In the genomic region with DNA sequence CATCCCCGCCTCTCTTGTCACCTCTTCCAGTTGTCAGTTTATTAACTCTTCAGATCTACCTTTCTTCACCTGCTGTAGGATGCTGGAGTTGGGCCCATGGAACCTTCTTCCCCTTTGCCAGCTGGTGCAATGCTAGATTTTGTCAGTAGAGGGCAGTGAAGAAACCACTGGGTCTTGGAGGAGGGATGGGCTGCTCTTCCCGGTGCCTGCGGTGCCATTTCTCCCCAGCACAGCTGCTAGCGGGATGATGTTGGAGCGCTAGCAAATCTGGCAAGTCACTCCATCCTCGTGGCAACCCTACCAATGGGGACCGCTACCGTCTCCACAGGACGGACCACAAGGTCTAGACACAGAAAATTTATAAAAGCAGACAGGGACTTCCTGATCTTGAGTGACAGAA, we compare ENCODE assay signal across 9 mouse cellular contexts. TPM values are rescaled to one million over a fixed set of nuclear protein-coding genes. Genes with fewer than 3 reads are reported as not detected.
A peak's percentile ranks its signal among the peaks of the same experiment; 100 is the strongest.
DNase-seq lines count a peak whose midpoint lies in the region; ATAC-seq lines count a peak whose summit lies in the region.
"Had no signal": no experiment of that assay in that cellular context is flagged by ENCODE, and none has a peak within 500 bp of the region (broad histone marks: within the 10 kb centered on the region; RNA-seq: fewer than 3 reads in every experiment).

No protein-coding gene starts in this region.

- no peaks in the 10 kb centered on the region for H3K36me3 ChIP-seq in limb, embryonic 12.5 days
- H3K36me3 ChIP-seq in stomach, embryonic 16.5 days (ENCODE audit: control insufficient read depth, insufficient read depth, low read length) = no peaks in the 10 kb centered on the region

- H3K4me1 ChIP-seq in limb, embryonic 12.5 days (replicated peaks) = peaks cover 4% of the 10 kb centered on the region; the same call in 1 of the 2 replicates
- H3K4me1 ChIP-seq in stomach, embryonic 16.5 days (ENCODE audit: control insufficient read depth, insufficient read depth, low read length) = no peaks in the 10 kb centered on the region

- no peaks in the 10 kb centered on the region; the same call in 1 of the 2 replicates for H3K9me3 ChIP-seq in limb, embryonic 12.5 days
- H3K9me3 ChIP-seq in stomach, embryonic 16.5 days (replicated peaks; ENCODE audit: control insufficient read depth, low read length) = no peaks in the 10 kb centered on the region

- ATAC-seq in limb, embryonic 12.5 days (ENCODE audit: insufficient number of reproducible peaks, insufficient read depth, low FRiP score, low TSS enrichment, low read depth) = 0 out of 2 replicates have a peak, but pooled peaks have one; percentile 8
- peak; percentile 65 for ATAC-seq in monocyte, adult 5-6 weeks (replicated peaks; ENCODE audit: insufficient number of reproducible peaks, low FRiP score, low TSS enrichment, poor library complexity, severe bottlenecking)
- peak; percentile 39; the same call in 1 of the 2 replicates for ATAC-seq in stomach, embryonic 16.5 days (ENCODE audit: insufficient read depth, low FRiP score)

- peaks cover 35% of the 10 kb centered on the region for H3K27me3 ChIP-seq in limb, embryonic 12.5 days
- H3K27me3 ChIP-seq in stomach, embryonic 16.5 days (ENCODE audit: control insufficient read depth, insufficient read depth, low read length) = peaks cover 4% of the 10 kb centered on the region

- H3K4me3 ChIP-seq in limb, embryonic 12.5 days (replicated peaks) = no peak overlapping the region
- no peak overlapping the region for H3K4me3 ChIP-seq in stomach, embryonic 16.5 days (replicated peaks; ENCODE audit: low read length)
- H3K4me3 ChIP-seq: erythroblast, embryonic 14.5 days had no signal

- peak; percentile 62 for DNase-seq in CD4-positive helper T cell, adult 2 months (ENCODE audit: low read depth, low spot score)
- DNase-seq in adrenal gland, adult 8-10 months = peak; percentile 27
- DNase-seq in embryo, embryonic 9.5 days (ENCODE audit: extremely low spot score) = peak; percentile 75
- peak; percentile 36 to 79 for DNase-seq in heart, adult 18-20 months
- DNase-seq in kidney, adult 18-20 months = peak; percentile 56

- H3K9ac ChIP-seq in limb, embryonic 12.5 days (replicated peaks) = no peak overlapping the region
- H3K9ac ChIP-seq in stomach, embryonic 16.5 days (ENCODE audit: low read length) = no peak overlapping the region

- WGBS in limb, embryonic 12.5 days = 8% methylated on average over 9 of the region's 9 CpGs
- 10% methylated on average over 9 of the region's 9 CpGs for WGBS in stomach, embryonic 16.5 days

- H3K27ac ChIP-seq in limb, embryonic 12.5 days = no peak overlapping the region
- H3K27ac ChIP-seq in stomach, embryonic 16.5 days (ENCODE audit: low read length) = no peak overlapping the region

- H3K4me2 ChIP-seq in limb, embryonic 12.5 days = peak overlapping the region; percentile 44
- H3K4me2 ChIP-seq in stomach, embryonic 16.5 days (ENCODE audit: low read depth, low read length) = 0 out of 2 replicates have a peak overlapping the region, but pooled peaks have one; percentile 27

RNA-seq across cellular contexts. Expression of a gene that starts 13.3 kb away (rescaled TPM):
- total RNA-seq in adrenal gland, adult 8-10 months (2022) = 100 to 1,000 TPM; 165 to 203 (median 180) TPM
- 100 to 1,000 TPM in 1 of 2 experiments, 10 to 100 TPM in 1; 89.4 to 100 TPM for total RNA-seq in heart, adult 18-20 months (2021)
- 582 and 622 TPM in 2 replicates for polyA plus RNA-seq in limb, embryonic 12.5 days (2016; fragmentation: Nextera tagmentation; extraction: Ambion mirVana)
- 231 to 298 TPM (median 241 TPM) in 3 replicates for total RNA-seq in monocyte, adult 5-6 weeks (2017)
- polyA plus RNA-seq in stomach, embryonic 16.5 days (2015; fragmentation: Nextera tagmentation; extraction: Ambion mirVana) = 654 and 661 TPM in 2 replicates

Comparison
In these comparisons a context has a peak if more than half of its experiments do, and no peak if none do; other contexts are left out.
1. ATAC-seq: peak in every context shown above with its lines; median percentile 65 in monocyte, adult 5-6 weeks; 39 in stomach, embryonic 16.5 days; 8 in limb, embryonic 12.5 days.